Mouse (Mus musculus) stomach, embryonic 15.5 days (tissue): ENCODE measurements around the gene Car3. TPM values are rescaled to one million over a fixed set of nuclear protein-coding genes. Genes with fewer than 3 reads are reported as not detected.

Source experiments
- ATAC-seq: fragments of 200-750 bp; cut with Nextera tagmentation; 2 replicates; pipeline ENCODE4 v1.8.0; 2017; ENCODE audit warnings: low read depth, moderate number of reproducible peaks, moderate TSS enrichment; ENCODE audit not compliant: insufficient read depth, low FRiP score
- H3K27ac ChIP-seq: fragments of 300-500 bp; sonication (generic); 2 replicates; pipeline ENCODE4 v1.5.1; 2015; ENCODE audit warnings: mild to moderate bottlenecking, inconsistent platforms
- H3K27me3 ChIP-seq: fragments of 300-500 bp; sonication (generic); replicated peaks from 2 replicates; pipeline ENCODE4 v1.6.1; 2015; ENCODE audit warnings: inconsistent platforms
- H3K36me3 ChIP-seq: fragments of 300-500 bp; sonication (generic); 2 replicates; pipeline ENCODE4 v1.6.1; 2015; ENCODE audit warnings: inconsistent platforms
- H3K4me1 ChIP-seq: fragments of 300-500 bp; sonication (generic); 2 replicates; pipeline ENCODE4 v1.6.1; 2015; ENCODE audit warnings: inconsistent platforms
- H3K4me2 ChIP-seq: fragments of 300-500 bp; sonication (generic); 2 replicates; pipeline ENCODE4 v1.6.1; 2015; ENCODE audit warnings: mild to moderate bottlenecking, inconsistent platforms
- H3K4me3 ChIP-seq: fragments of 300-500 bp; sonication (generic); replicated peaks from 2 replicates; pipeline ENCODE4 v1.5.1; 2015; ENCODE audit warnings: inconsistent platforms
- H3K9ac ChIP-seq: fragments of 300-500 bp; sonication (generic); 2 replicates; pipeline ENCODE4 v1.6.1; 2015; ENCODE audit warnings: inconsistent platforms
- H3K9me3 ChIP-seq: fragments of 300-500 bp; sonication (generic); 2 replicates; pipeline ENCODE4 v1.6.1; 2016; ENCODE audit warnings: inconsistent platforms
- WGBS: fragments of 180-500 bp; shearing (Covaris S2); methylation state at CpG from one replicate; pipeline ENCODE4 v1.1.7; 2015; 5-methylcytosine and 5-hydroxymethylcytosine counted together
- polyA plus RNA-seq: library from polyadenylated mRNA; unstranded; fragments of >200 nt; fragmentation: Nextera tagmentation; extraction: Ambion mirVana; gene quantifications from 2 replicates; pipeline ENCODE4 v1.2.1, GENCODE M21; 2015

The Car3 gene
- polyA plus RNA-seq, 1 experiment from 2014 or later = 18.3 TPM

DNA sequence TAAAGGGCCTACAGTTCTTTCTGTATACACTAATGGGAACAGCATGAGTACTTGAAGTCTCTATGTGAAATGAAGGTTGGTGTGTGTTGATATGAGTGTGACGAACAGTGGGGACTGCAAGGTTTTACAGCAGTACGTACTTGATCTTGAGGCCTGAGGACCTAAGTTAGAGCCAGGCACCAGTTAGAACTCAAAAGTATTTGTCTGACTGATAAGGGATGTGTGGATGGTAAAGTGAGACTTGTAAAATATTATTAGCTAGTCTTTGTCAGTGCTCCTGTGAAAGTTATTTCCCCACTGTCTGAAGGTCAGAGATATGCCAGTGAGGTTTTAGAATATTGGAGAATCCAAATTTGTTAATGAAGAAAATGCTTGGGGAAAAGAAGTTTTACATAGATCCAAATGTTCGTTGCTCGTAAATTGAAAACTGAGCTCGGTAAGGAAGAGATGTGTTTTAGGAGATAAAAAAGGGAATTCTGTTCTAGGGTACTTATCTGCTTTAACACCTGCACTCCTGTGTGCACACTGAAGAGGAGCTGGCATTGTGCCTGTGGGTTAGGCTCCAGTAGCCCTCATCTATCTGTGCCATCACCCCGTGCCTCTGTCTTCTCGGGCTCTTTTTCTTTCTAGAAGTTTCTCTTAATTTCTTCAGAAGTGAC is 14.1 kb downstream of the Car3 start:
- WGBS = 76% methylated on average over 7 of the region's 7 CpGs
- H3K27me3 ChIP-seq = no peaks in the 10 kb centered on the region
- no peak overlapping the region for H3K4me2 ChIP-seq
- H3K9ac ChIP-seq = no peak overlapping the region
- H3K4me1 ChIP-seq = no peaks in the 10 kb centered on the region
- no peaks in the 10 kb centered on the region for H3K36me3 ChIP-seq
- no peaks in the 10 kb centered on the region for H3K9me3 ChIP-seq
- H3K4me3 ChIP-seq = no peak overlapping the region
- H3K27ac ChIP-seq = 0 out of 2 replicates have a peak overlapping the region, but pooled peaks have one; percentile 11
- peak; percentile 84 for ATAC-seq

DNA sequence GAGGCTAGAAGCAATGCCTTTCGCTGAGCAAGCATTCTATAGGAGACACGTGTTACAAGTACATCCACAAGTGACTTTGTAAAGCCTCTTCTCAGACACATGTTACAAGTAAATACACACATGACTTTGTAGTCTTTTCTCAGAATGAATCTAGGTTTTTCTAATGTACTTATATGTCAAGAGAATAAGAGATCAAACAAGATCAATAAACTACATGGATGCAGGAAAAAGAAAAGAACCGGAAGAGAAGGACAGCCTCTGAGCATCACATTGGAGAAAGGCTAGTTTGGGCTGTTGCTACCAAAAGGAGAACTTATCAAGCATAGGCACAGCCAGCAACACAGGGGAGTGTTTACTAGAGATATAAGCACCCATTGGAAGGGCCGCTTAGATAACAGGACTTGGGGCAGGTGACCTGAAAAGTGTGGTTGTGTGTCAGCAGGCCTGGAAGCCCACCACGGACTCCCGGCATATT is 15.5 kb downstream of the Car3 start:
- H3K9ac ChIP-seq = no peak overlapping the region
- peak; percentile 87 for ATAC-seq
- H3K27ac ChIP-seq = no peak overlapping the region
- no peaks in the 10 kb centered on the region for H3K9me3 ChIP-seq
- no peak overlapping the region for H3K4me3 ChIP-seq
- H3K27me3 ChIP-seq = no peaks in the 10 kb centered on the region
- H3K4me1 ChIP-seq = no peaks in the 10 kb centered on the region
- H3K36me3 ChIP-seq = no peaks in the 10 kb centered on the region
- H3K4me2 ChIP-seq = no peak overlapping the region
- WGBS = 70% methylated on average over 6 of the region's 6 CpGs

GRCm38 (mm10) chr3:14879293-14879692 is 16.0 kb downstream of the Car3 start:
- no peak overlapping the region for H3K9ac ChIP-seq
- H3K36me3 ChIP-seq = no peaks in the 10 kb centered on the region
- H3K27ac ChIP-seq = no peak overlapping the region
- no peaks in the 10 kb centered on the region for H3K9me3 ChIP-seq
- 82% methylated on average over 3 of the region's 3 CpGs for WGBS
- no peaks in the 10 kb centered on the region for H3K27me3 ChIP-seq
- H3K4me3 ChIP-seq = no peak overlapping the region
- no peak overlapping the region for H3K4me2 ChIP-seq
- no peaks in the 10 kb centered on the region for H3K4me1 ChIP-seq
- ATAC-seq = no peak

GRCm38 (mm10) chr3:14880277-14880676 is 17.0 kb downstream of the Car3 start:
- no peak for ATAC-seq
- Histone ChIP-seq H3K4me3 (no peak overlapping the region), H3K27ac (no peak overlapping the region), H3K9ac (no peak overlapping the region), H3K36me3 (no peaks in the 10 kb centered on the region), H3K27me3 (no peaks in the 10 kb centered on the region), H3K4me1 (no peaks in the 10 kb centered on the region), H3K9me3 (no peaks in the 10 kb centered on the region), H3K4me2 (no peak overlapping the region)
- 58% methylated on average over 2 of the region's 2 CpGs for WGBS

GRCm38 (mm10) chr3:14882005-14882404 is 18.7 kb downstream of the Car3 start:
- no peak for ATAC-seq
- H3K9ac ChIP-seq = no peak overlapping the region
- no peaks in the 10 kb centered on the region for H3K36me3 ChIP-seq
- no peaks in the 10 kb centered on the region for H3K27me3 ChIP-seq
- no peak overlapping the region for H3K4me3 ChIP-seq
- H3K4me1 ChIP-seq = no peaks in the 10 kb centered on the region
- no peaks in the 10 kb centered on the region for H3K9me3 ChIP-seq
- no peak overlapping the region for H3K27ac ChIP-seq
- H3K4me2 ChIP-seq = no peak overlapping the region

DNA sequence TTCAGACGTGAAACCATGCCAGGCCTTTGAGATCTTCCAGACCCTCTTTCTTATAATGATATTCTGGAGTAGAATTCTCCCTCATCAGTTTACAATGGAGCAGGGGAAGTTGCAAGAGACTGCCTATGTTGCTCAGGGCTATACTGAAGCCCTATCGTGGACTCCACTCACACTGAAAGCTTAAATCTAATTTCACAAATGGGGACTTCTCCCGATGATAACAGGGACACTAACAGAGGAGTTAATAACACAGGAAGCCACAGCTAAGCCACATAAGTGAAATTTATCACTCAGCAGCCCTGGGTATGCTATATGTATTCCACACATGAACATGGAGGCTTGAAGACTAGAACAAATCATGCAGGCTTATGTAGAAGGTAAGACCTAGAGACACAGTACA is 19.4 kb downstream of the Car3 start:
- Histone ChIP-seq H3K4me2 (no peak overlapping the region), H3K36me3 (no peaks in the 10 kb centered on the region), H3K27me3 (no peaks in the 10 kb centered on the region), H3K27ac (no peak overlapping the region), H3K4me3 (no peak overlapping the region), H3K4me1 (no peaks in the 10 kb centered on the region), H3K9ac (no peak overlapping the region), H3K9me3 (no peaks in the 10 kb centered on the region)
- 54% methylated on average over 3 of the region's 3 CpGs for WGBS
- ATAC-seq = no peak

DNA sequence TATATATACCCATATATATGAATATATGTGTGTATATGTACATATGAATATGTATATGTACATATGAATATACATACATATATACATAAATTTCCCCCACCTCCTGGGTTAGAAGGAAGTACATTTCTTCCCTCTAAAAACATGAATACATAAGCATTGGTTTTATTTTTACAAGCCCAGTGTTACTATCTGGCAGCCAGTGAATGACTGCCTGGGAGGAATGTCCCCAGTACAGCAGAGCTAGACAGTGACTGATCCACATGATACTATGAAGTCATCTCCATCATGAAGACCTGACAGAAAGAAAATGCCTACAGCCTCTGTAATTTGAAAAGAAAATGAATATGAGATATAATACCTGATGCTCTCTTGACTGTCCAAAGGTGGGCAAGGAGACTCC is 21.5 kb downstream of the Car3 start:
- no peaks in the 10 kb centered on the region for H3K36me3 ChIP-seq
- H3K9me3 ChIP-seq = no peaks in the 10 kb centered on the region
- H3K4me1 ChIP-seq = no peaks in the 10 kb centered on the region
- no peaks in the 10 kb centered on the region for H3K27me3 ChIP-seq
- H3K27ac ChIP-seq = no peak overlapping the region
- ATAC-seq = no peak
- no peak overlapping the region for H3K4me2 ChIP-seq
- H3K9ac ChIP-seq = no peak overlapping the region
- no peak overlapping the region for H3K4me3 ChIP-seq

- Histone ChIP-seq H3K27ac (peak within 1 kb of the TSS; percentile 68), H3K36me3 (no peaks in the 10 kb centered on the region), H3K4me1 (no peaks in the 10 kb centered on the region), H3K4me2 (peak within 1 kb of the TSS; percentile 90), H3K4me3 (peak within 1 kb of the TSS; percentile 79), H3K27me3 (no peaks in the 10 kb centered on the region), H3K9ac (peak within 1 kb of the TSS; percentile 71), H3K9me3 (no peaks in the 10 kb centered on the region)
- peak; percentile 94 for ATAC-seq
- under 1% methylated on average over 94 of the region's 95 CpGs for WGBS
Observed at GRCm38 (mm10) chr3:14886102-14887098, 23.1 kb downstream of the Car3 start, which contains the start of gene Car2. Gene Car2, plus strand, starts transcription at chr3:14886273.

- H3K9me3 ChIP-seq = no peaks in the 10 kb centered on the region
- peak overlapping the region; percentile 90 for H3K4me2 ChIP-seq
- WGBS = 39% methylated on average over 11 of the region's 11 CpGs
- peak overlapping the region; percentile 71; the same call in 1 of the 2 replicates for H3K9ac ChIP-seq
- H3K4me1 ChIP-seq = no peaks in the 10 kb centered on the region
- H3K4me3 ChIP-seq = peak overlapping the region; percentile 79
- H3K27ac ChIP-seq = no peak overlapping the region
- H3K27me3 ChIP-seq = no peaks in the 10 kb centered on the region
- no peak for ATAC-seq
- H3K36me3 ChIP-seq = no peaks in the 10 kb centered on the region
Observed at GRCm38 (mm10) chr3:14887134-14887666, 23.9 kb downstream of the Car3 start.

- no peak for ATAC-seq
- Histone ChIP-seq H3K4me1 (no peaks in the 10 kb centered on the region), H3K4me3 (peak overlapping the region; percentile 79), H3K27ac (no peak overlapping the region), H3K4me2 (peak overlapping the region; percentile 25; the same call in 1 of the 2 replicates), H3K27me3 (no peaks in the 10 kb centered on the region), H3K36me3 (no peaks in the 10 kb centered on the region), H3K9me3 (no peaks in the 10 kb centered on the region), H3K9ac (no peak overlapping the region)
- WGBS = 73% methylated on average over 10 of the region's 10 CpGs
Observed at GRCm38 (mm10) chr3:14887686-14888295, 24.5 kb downstream of the Car3 start.

DNA sequence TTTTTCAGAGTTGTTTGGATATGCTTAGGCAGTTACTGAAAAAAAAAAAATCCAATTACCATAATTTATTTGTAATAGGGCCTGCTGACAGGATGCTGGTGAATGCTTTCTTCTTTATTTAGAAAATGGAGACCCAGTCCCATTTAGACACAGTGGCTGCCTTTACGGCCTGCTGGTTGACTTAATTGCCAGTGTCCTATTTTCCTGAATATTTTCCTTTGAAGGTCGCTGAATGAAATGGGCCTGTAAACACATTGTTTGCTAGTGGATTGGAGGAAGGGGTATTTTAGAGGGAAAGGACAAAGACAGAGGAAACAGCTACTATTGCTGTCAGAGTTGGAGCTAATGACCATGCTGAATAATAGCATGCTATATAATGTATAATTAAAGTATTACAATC is 25.2 kb downstream of the Car3 start:
- H3K4me3 ChIP-seq = no peak overlapping the region
- WGBS = 75% methylated on average over 2 of the region's 2 CpGs
- no peaks in the 10 kb centered on the region for H3K4me1 ChIP-seq
- ATAC-seq = no peak
- H3K4me2 ChIP-seq = no peak overlapping the region
- H3K9ac ChIP-seq = no peak overlapping the region
- no peaks in the 10 kb centered on the region for H3K9me3 ChIP-seq
- no peak overlapping the region for H3K27ac ChIP-seq
- H3K36me3 ChIP-seq = no peaks in the 10 kb centered on the region
- no peaks in the 10 kb centered on the region for H3K27me3 ChIP-seq
